Mouse (Mus musculus) lung, postnatal 10 days (tissue): Measurements from ENCODE around the gene Olfr665.
"Not testable (repeated sequence)": the region's sequence is repeated elsewhere in the genome, so short reads cannot be mapped to it uniquely, and the experiment has no call there.

Experiments
- DNase-seq: peaks from one replicate; pipeline ENCODE4 v3.0.0; 2021

Gene Olfr665

GRCm38 (mm10) chr7:104877731-104878130, at the start of gene Olfr665:
TSS of gene Olfr665 (plus strand) at chr7:104878031.
- DNase-seq: no peak

DNA sequence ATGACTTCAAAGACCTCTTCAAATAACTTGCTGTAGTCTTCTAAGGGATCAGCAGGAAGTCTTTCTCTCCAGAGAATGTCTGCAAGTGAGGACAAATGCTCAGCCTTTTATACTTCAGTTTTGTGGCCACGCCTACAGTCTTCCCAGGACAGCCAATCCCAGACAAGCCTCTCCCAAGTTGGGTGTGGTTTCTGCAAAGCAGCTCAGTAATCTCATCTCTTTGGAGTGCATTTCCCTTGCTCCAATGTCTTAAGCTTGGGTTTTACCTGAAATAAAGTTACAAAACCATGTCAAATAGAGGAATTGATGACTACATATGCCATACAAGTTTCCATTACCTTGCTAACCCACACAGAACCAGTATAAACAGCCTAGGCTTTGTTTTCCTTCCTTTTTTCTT, 35.3 kb upstream of the Olfr665 start, which contains the start of gene Usp17lb:
TSS of gene Usp17lb (minus strand) at position 101 of the 400 bp plus-strand sequence.
- DNase-seq: no peak

GRCm38 (mm10) chr7:104843731-104844287, 34.0 kb upstream of the Olfr665 start:
- DNase-seq: no peak

DNA sequence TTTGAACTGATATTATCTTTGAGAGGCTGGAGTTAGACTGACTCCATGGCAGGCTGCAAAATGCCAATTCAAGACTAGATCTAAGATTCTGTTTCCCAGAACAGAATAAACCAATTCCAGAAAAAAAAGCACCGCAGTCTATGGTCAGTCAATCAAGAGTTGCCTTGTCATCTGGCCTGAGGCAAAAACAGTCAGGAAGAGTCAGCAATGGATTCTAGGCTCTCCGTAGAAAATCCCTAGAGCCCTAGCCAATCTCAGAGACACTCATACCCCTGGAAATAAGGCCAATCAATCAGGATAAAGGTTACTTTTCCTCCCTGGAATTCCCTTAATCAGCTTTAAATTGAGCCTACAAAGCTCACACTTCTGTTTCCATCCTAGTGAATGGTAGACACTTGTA, 26.3 kb upstream of the Olfr665 start:
- not testable (repeated sequence) for DNase-seq

DNA sequence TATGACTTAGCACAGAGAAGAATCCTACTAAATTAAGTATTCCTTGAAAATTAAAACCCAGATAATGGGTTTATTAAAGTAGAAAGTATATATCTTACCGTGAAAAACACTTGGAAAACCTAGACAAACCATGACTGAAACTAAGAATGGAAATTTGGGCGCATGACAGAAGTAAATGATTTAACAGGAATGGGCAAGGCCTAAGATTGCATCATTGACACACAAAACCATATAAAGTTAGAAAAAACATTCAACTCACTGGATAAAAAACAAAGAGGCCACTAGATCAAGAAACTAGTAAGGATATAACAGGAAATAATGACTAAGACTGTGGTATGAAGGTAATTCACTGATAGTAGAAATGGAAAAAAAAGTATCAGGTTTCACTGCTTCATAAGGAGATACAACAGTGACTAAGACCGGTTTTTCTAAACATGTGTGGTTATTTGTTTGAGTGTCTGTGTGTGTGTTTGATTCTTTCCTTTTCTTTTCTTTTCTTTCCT, 22.5 kb upstream of the Olfr665 start:
- DNase-seq: no peak

DNA sequence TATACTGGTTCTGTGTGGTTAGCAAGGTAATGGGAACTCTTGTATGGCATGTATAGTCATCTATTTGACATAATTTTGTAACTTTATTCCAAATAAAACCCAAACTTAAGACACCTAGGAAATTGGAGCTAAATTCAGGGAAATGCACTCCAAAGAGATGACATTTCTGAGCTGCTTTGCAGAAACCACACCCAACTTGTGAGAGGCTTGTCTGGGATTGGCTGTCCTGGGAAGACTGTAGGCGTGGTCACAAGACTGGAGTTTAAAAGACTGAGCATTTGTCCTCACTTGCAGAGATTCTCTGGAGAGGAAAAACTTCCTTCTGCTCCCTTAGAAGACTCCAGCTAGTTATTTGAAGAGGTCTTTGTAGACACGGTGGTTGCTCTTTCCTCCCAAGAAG, 21.1 kb upstream of the Olfr665 start, which contains the start of gene Usp17la:
TSS of gene Usp17la (plus strand) at position 301 of the 400 bp plus-strand sequence.
- not testable (repeated sequence) for DNase-seq

- no peak for DNase-seq
Observed at GRCm38 (mm10) chr7:104857683-104858082, 20.1 kb upstream of the Olfr665 start.

DNA sequence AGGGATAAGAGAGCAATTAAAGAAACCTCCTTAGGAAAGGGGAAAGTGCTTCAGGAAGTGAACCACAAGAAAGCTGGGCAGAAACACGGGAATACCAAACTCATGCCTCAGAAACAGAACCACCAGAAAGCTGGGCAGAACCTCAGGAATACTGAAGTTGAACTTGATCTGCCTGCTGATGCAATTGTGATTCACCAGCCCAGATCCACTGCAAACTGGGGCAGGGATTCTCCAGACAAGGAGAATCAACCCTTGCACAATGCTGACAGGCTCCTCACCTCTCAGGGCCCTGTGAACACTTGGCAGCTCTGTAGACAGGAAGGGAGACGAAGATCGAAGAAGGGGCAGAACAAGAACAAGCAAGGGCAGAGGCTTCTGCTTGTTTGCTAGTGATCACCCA, 16.4 kb upstream of the Olfr665 start:
- no peak for DNase-seq

- no peak for DNase-seq
Observed at GRCm38 (mm10) chr7:104895852-104896251, 18.0 kb downstream of the Olfr665 start, which contains the start of gene Olfr666. TSS of gene Olfr666 (minus strand) at chr7:104895952.

DNA sequence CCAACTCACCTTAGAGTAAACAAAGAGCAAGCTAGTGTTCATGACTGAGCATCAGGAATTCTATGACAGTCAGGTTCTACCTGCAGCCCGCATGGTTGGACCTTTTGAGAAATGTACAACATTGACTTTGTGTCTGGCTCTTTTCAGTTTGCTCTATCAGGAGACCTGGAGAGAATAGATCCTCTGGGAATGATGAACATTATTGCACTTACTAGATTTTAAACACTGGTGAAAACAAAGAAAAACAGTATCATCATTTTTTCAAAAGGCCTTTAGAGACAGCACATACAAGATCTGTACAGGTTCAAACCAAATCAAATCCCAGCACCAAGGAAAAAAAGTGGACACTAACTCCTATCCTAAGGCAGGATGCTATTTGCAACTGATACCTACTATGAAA, 43.6 kb downstream of the Olfr665 start, which contains the start of gene Olfr667:
TSS of gene Olfr667 (minus strand) at position 101 of the 400 bp plus-strand sequence.
- no peak for DNase-seq

- no peak for DNase-seq
Observed at GRCm38 (mm10) chr7:104927957-104928356, 50.1 kb downstream of the Olfr665 start, which contains the start of gene Olfr668. TSS of gene Olfr668 (minus strand) at chr7:104928057.
